Comparison of ENCODE assay signal across 10 mouse cellular contexts in the genomic region with DNA sequence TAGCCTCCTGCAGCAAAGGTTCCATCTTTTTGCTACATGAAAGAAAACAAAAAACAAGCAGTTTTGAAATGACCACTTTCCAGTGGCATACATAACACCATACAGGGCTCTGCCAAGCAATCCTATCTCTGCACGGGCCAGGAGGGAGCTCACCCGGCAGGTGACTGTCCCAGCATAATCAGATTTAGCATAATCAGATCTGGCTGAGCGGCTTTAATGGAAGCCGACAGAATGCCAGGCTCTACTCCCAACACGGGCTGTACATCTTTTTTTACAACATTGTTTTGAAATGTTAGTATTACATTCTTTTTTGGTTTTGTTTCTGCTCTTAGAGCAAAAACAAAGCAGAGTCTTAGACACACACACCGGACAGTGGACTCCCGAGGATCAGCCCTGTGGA.
"Had no signal": no experiment of that assay in that cellular context is flagged by ENCODE, and none has a peak within 500 bp of the region (broad histone marks: within the 10 kb centered on the region; RNA-seq: fewer than 3 reads in every experiment).

No protein-coding gene starts in this region.

- DNase-seq: right cerebral cortex, adult 18-20 months; right cerebral cortex, postnatal 14 days; right cerebral cortex, postnatal 4 days; spleen, adult 18-20 months; thymus, adult 18-20 months; thymus, adult 2 months; thymus, postnatal 14 days; thymus, postnatal 25 days; thymus, postnatal 36 days; thymus, postnatal 4 days had no signal
